14 mouse cellular contexts compared by ENCODE assay signal in the genomic region with DNA sequence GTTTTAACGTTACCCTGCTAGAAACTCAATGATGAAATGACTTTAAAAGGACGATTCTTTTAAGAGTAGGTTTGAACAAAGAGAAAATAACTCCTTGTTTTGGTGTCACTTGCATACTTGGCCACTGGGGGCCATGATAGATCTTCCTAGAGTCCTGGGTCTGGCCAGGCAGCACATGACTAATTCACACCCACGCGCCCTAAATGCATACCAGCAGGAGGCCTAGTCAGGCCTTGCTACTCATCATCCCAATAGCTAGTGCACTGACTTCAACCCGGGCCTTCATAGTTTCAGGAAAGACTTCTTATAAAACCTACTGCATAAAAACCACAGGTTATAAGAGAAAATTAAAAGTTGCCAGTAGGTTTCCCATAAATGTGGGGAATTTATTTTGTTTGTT. TPM values are rescaled to one million over a fixed set of nuclear protein-coding genes. Genes with fewer than 3 reads are reported as not detected.
DNase-seq lines count a peak whose midpoint lies in the region; ATAC-seq and TF ChIP-seq lines count a peak whose summit lies in the region.
"Had no signal": no experiment of that assay in that cellular context is flagged by ENCODE, and none has a peak within 500 bp of the region (broad histone marks: within the 10 kb centered on the region; RNA-seq: fewer than 3 reads in every experiment).

No protein-coding gene starts in this region.

- H3K4me1 ChIP-seq in stomach, postnatal 0 days (replicated peaks; ENCODE audit: control insufficient read depth, insufficient read depth): no peaks in the 10 kb centered on the region
- H3K4me1 ChIP-seq: forebrain, embryonic 13.5 days; heart, embryonic 10.5 days had no signal

- no peaks in the 10 kb centered on the region for H3K9me3 ChIP-seq in stomach, postnatal 0 days (ENCODE audit: control insufficient read depth, low read length)
- H3K9me3 ChIP-seq: forebrain, embryonic 13.5 days; heart, embryonic 10.5 days; megakaryocyte, embryonic 14.5 days had no signal

- H3K9ac ChIP-seq in stomach, postnatal 0 days (ENCODE audit: low read length): no peak overlapping the region
- H3K9ac ChIP-seq: forebrain, embryonic 13.5 days had no signal

- 58% methylated on average over 5 of the region's 5 CpGs for WGBS in stomach, postnatal 0 days

- H3K36me3 ChIP-seq in stomach, postnatal 0 days (ENCODE audit: control insufficient read depth, insufficient read depth, low read length): no peaks in the 10 kb centered on the region

- no peak overlapping the region for H3K27ac ChIP-seq in stomach, postnatal 0 days (replicated peaks)
- H3K27ac ChIP-seq: forebrain, embryonic 13.5 days; heart, embryonic 10.5 days had no signal

- TF ChIP-seq CTCF in stomach, postnatal 0 days (IDR thresholded peaks at IDR 0.05; ENCODE audit: low read depth): peak; percentile 58

- H3K4me3 ChIP-seq in stomach, postnatal 0 days (ENCODE audit: low read depth, low read length): no peak overlapping the region
- H3K4me3 ChIP-seq: forebrain, embryonic 13.5 days; heart, embryonic 10.5 days; megakaryocyte, embryonic 14.5 days had no signal

- H3K27me3 ChIP-seq in stomach, postnatal 0 days (ENCODE audit: control insufficient read depth, insufficient read depth, low read length): no peaks in the 10 kb centered on the region
- H3K27me3 ChIP-seq: forebrain, embryonic 13.5 days; megakaryocyte, embryonic 14.5 days had no signal

- peak; percentile 20 for DNase-seq in embryo, embryonic 10 days (ENCODE audit: low spot score)
- no peak for DNase-seq in embryo, embryonic 10.5 days (ENCODE audit: low spot score)
- peak; percentile 12 for DNase-seq in lung, postnatal 10 days
- DNase-seq in lung, adult 18-20 months: no peak
- DNase-seq in fibroblast of lung, adult 2 months (ENCODE audit: low read depth): peak; percentile 27
- peak; percentile 26 for DNase-seq in stomach, postnatal 0 days (ENCODE audit: low spot score)
- no peak for DNase-seq in spleen, adult 18-20 months
- DNase-seq in ovary, adult 18-20 months (ENCODE audit: low spot score): no peak
- DNase-seq: cerebellum, postnatal 36 days; kidney, adult 18-20 months; left cerebral cortex, postnatal 4 days had no signal

- ATAC-seq in stomach, postnatal 0 days (ENCODE audit: low FRiP score, low TSS enrichment): no peak
- ATAC-seq: forebrain, embryonic 13.5 days had no signal

- no peak for TF ChIP-seq EP300 in stomach, postnatal 0 days (optimal IDR thresholded peaks at IDR 0.05)

- H3K4me2 ChIP-seq in stomach, postnatal 0 days (replicated peaks; ENCODE audit: low read depth): no peak overlapping the region
- H3K4me2 ChIP-seq: forebrain, embryonic 13.5 days had no signal

RNA-seq across cellular contexts. Expression of gene Zdhhc23, which starts 22.5 kb away (rescaled TPM):
- polyA plus RNA-seq in stomach, postnatal 0 days (2015; fragmentation: Nextera tagmentation; extraction: Ambion mirVana): 2.4 and 2.5 TPM in 2 replicates

Comparison
In these comparisons a context has a peak if more than half of its experiments do, and no peak if none do; other contexts are left out.
1. DNase-seq: peak in embryo, embryonic 10 days (single experiment), lung, postnatal 10 days (single experiment), fibroblast of lung, adult 2 months (single experiment) and stomach, postnatal 0 days (single experiment); none in embryo, embryonic 10.5 days (single experiment), lung, adult 18-20 months (0 of 2), spleen, adult 18-20 months (0 of 2) and ovary, adult 18-20 months (single experiment).